Mouse (Mus musculus): ENCODE data around the gene Mark4.

- no peak for TF ChIP-seq CHD2 (IDR thresholded peaks at IDR 0.05; ENCODE audit: low read depth, low read length)
- no peak for TF ChIP-seq ZNF384 (IDR thresholded peaks at IDR 0.05; ENCODE audit: low read depth, low read length)
- TF ChIP-seq ZC3H11A (IDR thresholded peaks at IDR 0.05; ENCODE audit: borderline replicate concordance, low read depth, low read length) = no peak
- no peak for TF ChIP-seq HCFC1 (IDR thresholded peaks at IDR 0.05; ENCODE audit: borderline replicate concordance, insufficient read depth, low read length)
- TF ChIP-seq MAFK (IDR thresholded peaks at IDR 0.05; ENCODE audit: insufficient read depth, low read depth, low read length) = no peak
These were observed 58.9 kb downstream of the Mark4 start for GRCm38 (mm10) chr7:19399496-19400280.
